Mouse (Mus musculus) liver, postnatal 0 days (tissue): Measurements from ENCODE around the gene Efr3b.

Experiments used
- CTCF ChIP-seq: sonication (generic); IDR thresholded peaks from 2 replicates; pipeline ENCODE4 v1.5.1; 2016; ENCODE audit warnings: antibody characterized with exemption, low read depth
- EP300 ChIP-seq: IDR thresholded peaks from 2 replicates; pipeline ENCODE4 v1.6.1; 2016; ENCODE audit warnings: antibody characterized with exemption, low read depth, mild to moderate bottlenecking

GRCm38 (mm10) chr12:4011715-4012114, 27.0 kb downstream of the Efr3b start:
- TF ChIP-seq CTCF = no peak
- no peak for TF ChIP-seq EP300
